Mouse (Mus musculus) G1E (cell line): Measurements from ENCODE around the gene Dna2. TPM values are rescaled to one million over a fixed set of nuclear protein-coding genes. Genes with fewer than 3 reads are reported as not detected.

Source experiments
- ATAC-seq: 2 replicates; pipeline ENCODE4 v1.8.0; 2016; ENCODE audit warnings: mild to moderate bottlenecking; ENCODE audit not compliant: insufficient number of reproducible peaks, poor library complexity, low FRiP score, severe bottlenecking; ENCODE audit errors: extremely low read depth
- DNase-seq: peaks from one replicate; pipeline ENCODE4 v3.0.0; 2012; ENCODE audit warnings: low spot score
- H3K27me3 ChIP-seq: 2 replicates; pipeline ENCODE4 v1.6.1; 2012; ENCODE audit warnings: mild to moderate bottlenecking, low read length, inconsistent platforms; ENCODE audit not compliant: insufficient read depth
- H3K36me3 ChIP-seq: replicated peaks from 2 replicates; pipeline ENCODE3; 2012; ENCODE audit warnings: mild to moderate bottlenecking, inconsistent platforms
- H3K4me1 ChIP-seq: 2 replicates; pipeline ENCODE4 v1.6.1; 2012; ENCODE audit warnings: low read depth, low read length, inconsistent platforms, mixed read lengths; ENCODE audit not compliant: insufficient read depth
- H3K4me3 ChIP-seq: 2 replicates; pipeline ENCODE4 v1.5.1; 2012; ENCODE audit warnings: low read depth, mild to moderate bottlenecking, inconsistent platforms, low read length, moderate library complexity, mixed read lengths
- H3K9me3 ChIP-seq: replicated peaks from 2 replicates; pipeline ENCODE4 v1.6.1; 2012; ENCODE audit warnings: inconsistent platforms
- CTCF ChIP-seq: IDR thresholded peaks from 2 replicates; pipeline ENCODE4 v1.5.1; 2012; ENCODE audit warnings: low read depth, low read length, inconsistent platforms, mixed read lengths
- GATA1 ChIP-seq: IDR thresholded peaks from 2 replicates; pipeline ENCODE4 v1.6.1; 2012; ENCODE audit warnings: borderline replicate concordance, low read length, inconsistent platforms, mixed read lengths
- GATA2 ChIP-seq: IDR thresholded peaks from 2 replicates; pipeline ENCODE4 v1.6.1; 2012; ENCODE audit warnings: low read depth, low read length, inconsistent platforms, borderline replicate concordance
- POLR2AphosphoS5 ChIP-seq: IDR thresholded peaks from 2 replicates; pipeline ENCODE4 v1.6.1; 2012; ENCODE audit warnings: low read depth, low read length, inconsistent platforms; ENCODE audit not compliant: insufficient replicate concordance
- TAL1 ChIP-seq: conservative IDR thresholded peaks from 2 replicates; pipeline ENCODE4 v1.6.1; 2012; ENCODE audit warnings: low read depth, low read length, inconsistent platforms, mixed read lengths
- polyA plus RNA-seq: library from polyadenylated mRNA; stranded (reverse); fragments of >175 nt; gene quantifications from 2 replicates; pipeline ENCODE4 v1.2.3, GENCODE M21; 2012
- total RNA-seq, 2 experiments: library from RNA; stranded (forward) in 1 of 2; stranded (reverse) in 1 of 2; fragments of 200-1000 nt in 1 of 2; fragments of >200 nt in 1 of 2; fragmentation: Nextera tagmentation in 1 of 2; gene quantifications; 2 replicates each; pipeline ENCODE4 v1.2.3; 2014 to 2017

Dna2 gene
- total and polyA plus RNA-seq, 3 experiments: 9.6 to 25.4 (median 24.5) TPM

- Histone ChIP-seq H3K36me3 (peaks cover 50% of the 10 kb centered on the region), H3K4me1 (no peaks in the 10 kb centered on the region), H3K27me3 (no peaks in the 10 kb centered on the region), H3K9me3 (no peaks in the 10 kb centered on the region), H3K4me3 (no peak overlapping the region)
- DNase-seq (no peak), ATAC-seq (no peak)
- TF ChIP-seq TAL1 (no peak), CTCF (peak; percentile 26; the same call in 1 of the 2 replicates)
Observed at GRCm38 (mm10) chr10:62987341-62987740, 40.5 kb downstream of the Dna2 start.

GRCm38 (mm10) chr10:62990636-62991035, 43.8 kb downstream of the Dna2 start:
- TF ChIP-seq GATA1: no peak
- TF ChIP-seq CTCF: no peak
- TF ChIP-seq GATA2: no peak
- TF ChIP-seq TAL1: no peak
- no peak for TF ChIP-seq POLR2AphosphoS5
- H3K9me3 ChIP-seq: no peaks in the 10 kb centered on the region
- H3K27me3 ChIP-seq: no peaks in the 10 kb centered on the region
- peaks cover 45% of the 10 kb centered on the region for H3K36me3 ChIP-seq
- ATAC-seq (no peak), DNase-seq (no peak)
- H3K4me1 ChIP-seq: no peaks in the 10 kb centered on the region
- no peak overlapping the region for H3K4me3 ChIP-seq

GRCm38 (mm10) chr10:62993991-62994390, 47.2 kb downstream of the Dna2 start:
- Histone ChIP-seq H3K27me3 (no peaks in the 10 kb centered on the region), H3K4me3 (no peak overlapping the region), H3K9me3 (no peaks in the 10 kb centered on the region), H3K36me3 (peaks cover 63% of the 10 kb centered on the region), H3K4me1 (no peaks in the 10 kb centered on the region)
- ATAC-seq (no peak), DNase-seq (no peak)
- no peak for TF ChIP-seq GATA1
- no peak for TF ChIP-seq TAL1
- TF ChIP-seq CTCF: no peak
- no peak for TF ChIP-seq GATA2
- TF ChIP-seq POLR2AphosphoS5: no peak

GRCm38 (mm10) chr10:63000584-63000983, 53.8 kb downstream of the Dna2 start:
- ATAC-seq (no peak), DNase-seq (no peak)
- peaks cover 77% of the 10 kb centered on the region for H3K36me3 ChIP-seq
- no peaks in the 10 kb centered on the region for H3K4me1 ChIP-seq
- H3K27me3 ChIP-seq: no peaks in the 10 kb centered on the region
- H3K4me3 ChIP-seq: no peak overlapping the region
- H3K9me3 ChIP-seq: no peaks in the 10 kb centered on the region
- TF ChIP-seq GATA2 (no peak), TAL1 (no peak), POLR2AphosphoS5 (no peak), GATA1 (no peak), CTCF (no peak)

GRCm38 (mm10) chr10:63003252-63003651, 56.4 kb downstream of the Dna2 start:
- no peak for ATAC-seq
- H3K36me3 ChIP-seq: peaks cover 72% of the 10 kb centered on the region
- TF ChIP-seq TAL1 (no peak), GATA2 (no peak), GATA1 (no peak), CTCF (no peak), POLR2AphosphoS5 (no peak)
- H3K27me3 ChIP-seq: no peaks in the 10 kb centered on the region
- H3K4me1 ChIP-seq: no peaks in the 10 kb centered on the region
- DNase-seq: no peak
- H3K9me3 ChIP-seq: no peaks in the 10 kb centered on the region
- H3K4me3 ChIP-seq: no peak overlapping the region

GRCm38 (mm10) chr10:63004556-63004955, 57.7 kb downstream of the Dna2 start:
- ATAC-seq: no peak
- TF ChIP-seq TAL1 (no peak), GATA2 (no peak), GATA1 (no peak)
- peaks cover 73% of the 10 kb centered on the region for H3K36me3 ChIP-seq

GRCm38 (mm10) chr10:63008193-63008592, 61.4 kb downstream of the Dna2 start:
- Histone ChIP-seq H3K36me3 (peaks cover 63% of the 10 kb centered on the region), H3K4me3 (no peak overlapping the region), H3K27me3 (no peaks in the 10 kb centered on the region), H3K4me1 (no peaks in the 10 kb centered on the region), H3K9me3 (no peaks in the 10 kb centered on the region)
- TF ChIP-seq TAL1: no peak
- no peak for TF ChIP-seq CTCF
- TF ChIP-seq GATA2: no peak
- TF ChIP-seq POLR2AphosphoS5: no peak
- TF ChIP-seq GATA1: no peak
- DNase-seq (no peak), ATAC-seq (no peak)

More at GRCm38 (mm10) chr10:63004556-63004955, 57.7 kb downstream of the Dna2 start:
- no peaks in the 10 kb centered on the region for H3K9me3 ChIP-seq
- H3K27me3 ChIP-seq: no peaks in the 10 kb centered on the region
- H3K4me1 ChIP-seq: no peaks in the 10 kb centered on the region
- no peak overlapping the region for H3K4me3 ChIP-seq
- no peak for DNase-seq
